Mouse (Mus musculus) central nervous system, embryonic 18 days (tissue): ENCODE results near the gene Olfr843. TPM values are rescaled to one million over a fixed set of nuclear protein-coding genes. Genes with fewer than 3 reads are reported as not detected.

Experiments used
- polyA plus RNA-seq: library from polyadenylated mRNA; depleted of rRNA; stranded (reverse); fragments of >200 nt; gene quantifications from 2 replicates; pipeline ENCODE4 v1.2.3, GENCODE M21; 2012; rRNA removed

The Olfr843 gene
- not detected in 2 replicates for polyA plus RNA-seq

DNA sequence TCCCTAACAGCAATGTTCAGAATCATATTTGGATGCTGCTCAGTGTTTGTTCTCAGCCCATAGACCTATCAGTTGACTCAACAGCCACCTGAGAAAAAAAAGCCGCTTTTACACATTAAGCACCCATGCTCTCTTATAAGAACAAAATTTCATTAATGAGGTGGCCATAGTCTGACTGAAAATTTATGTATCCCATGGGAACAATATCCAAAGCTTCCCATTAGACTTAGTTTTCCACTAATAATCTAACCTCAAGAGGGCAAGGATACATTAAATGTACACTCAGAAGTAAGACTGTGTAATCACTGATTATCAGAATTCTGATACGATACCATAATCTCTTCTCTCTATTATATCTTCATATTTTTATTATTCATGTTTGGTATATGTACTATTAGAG is at the start of gene Olfr843:
Gene Olfr843, minus strand, starts transcription at position 101 of the 400 bp plus-strand sequence.

Other genes starting within 250 kb of the Olfr843 start
- not detected in 2 replicates for gene Olfr835, start 219.3 kb downstream of the Olfr843 start, polyA plus RNA-seq
- gene Olfr836, start 131.6 kb downstream of the Olfr843 start, polyA plus RNA-seq = not detected in 2 replicates
- gene Olfr837, start 115.7 kb downstream of the Olfr843 start, polyA plus RNA-seq = not detected in 2 replicates
- not detected in 2 replicates for gene Olfr839-ps1, start 74.7 kb downstream of the Olfr843 start, polyA plus RNA-seq
- gene Olfr844, start 64.4 kb upstream of the Olfr843 start, polyA plus RNA-seq = not detected in 2 replicates
- not detected in 2 replicates for gene Olfr845, start 84.5 kb upstream of the Olfr843 start, polyA plus RNA-seq
- gene Olfr846, start 112.0 kb upstream of the Olfr843 start, polyA plus RNA-seq = not detected in 2 replicates
- gene Olfr847, start 126.7 kb upstream of the Olfr843 start, polyA plus RNA-seq = not detected in 2 replicates
- not detected in 2 replicates for gene Olfr849, start 188.3 kb upstream of the Olfr843 start, polyA plus RNA-seq
- gene Olfr850, start 226.3 kb upstream of the Olfr843 start, polyA plus RNA-seq = not detected in 2 replicates
- gene Olfr851, start 241.3 kb upstream of the Olfr843 start, polyA plus RNA-seq = not detected in 2 replicates